Mouse (Mus musculus) small intestine, adult 2 months (tissue): ENCODE results near the gene Smtnl1. TPM values are rescaled to one million over a fixed set of nuclear protein-coding genes. Genes with fewer than 3 reads are reported as not detected.

Experiments
- H3K27ac ChIP-seq: fragments of 200-500 bp; 2 replicates; pipeline ENCODE4 v1.5.1; 2012; ENCODE audit warnings: low read depth, low read length, control low read depth, inconsistent platforms; ENCODE audit not compliant: insufficient read depth
- H3K27me3 ChIP-seq: fragments of 200-500 bp; 2 replicates; pipeline ENCODE4 v1.6.1; 2012; ENCODE audit warnings: mild to moderate bottlenecking, moderate library complexity, low read length, inconsistent platforms; ENCODE audit not compliant: control insufficient read depth, insufficient read depth
- H3K36me3 ChIP-seq: fragments of 200-500 bp; 2 replicates; pipeline ENCODE4 v1.6.1; 2012; ENCODE audit warnings: mild to moderate bottlenecking, low read length, control low read depth, inconsistent platforms; ENCODE audit not compliant: control insufficient read depth, insufficient read depth
- H3K4me1 ChIP-seq: fragments of 200-500 bp; 2 replicates; pipeline ENCODE4 v1.6.1; 2012; ENCODE audit warnings: low read length, inconsistent platforms, mixed read lengths; ENCODE audit not compliant: control insufficient read depth, insufficient read depth, insufficient read length
- H3K4me3 ChIP-seq: fragments of 200-500 bp; 2 replicates; pipeline ENCODE4 v1.5.1; 2012; ENCODE audit warnings: low read depth, mild to moderate bottlenecking, control low read depth, inconsistent platforms, low read length, moderate library complexity
- CTCF ChIP-seq: fragments of 200-500 bp; IDR thresholded peaks from 2 replicates; pipeline ENCODE4 v1.5.1; 2012; ENCODE audit warnings: low read depth, mild to moderate bottlenecking, control low read depth, inconsistent platforms, low read length, moderate library complexity, mixed read lengths; ENCODE audit not compliant: insufficient replicate concordance, insufficient read length; ENCODE audit errors: extremely low read depth
- POLR2A ChIP-seq: fragments of 200-500 bp; IDR thresholded peaks from 2 replicates; pipeline ENCODE4 v1.6.1; 2012; ENCODE audit warnings: low read depth, mild to moderate bottlenecking, control low read depth, inconsistent platforms, low read length, moderate library complexity
- WGBS: fragments of 180-500 bp; shearing (Covaris S2); methylation state at CpG from one replicate; pipeline ENCODE4 v1.1.7; 2018; 5-methylcytosine and 5-hydroxymethylcytosine counted together
- polyA plus RNA-seq: library from polyadenylated mRNA; depleted of rRNA; stranded (reverse); fragments of >200 nt; gene quantifications from 2 replicates; pipeline ENCODE4 v1.2.3, GENCODE M21; 2012

Smtnl1 gene
- polyA plus RNA-seq, 1 experiment, result 0.06 TPM

GRCm38 (mm10) chr2:84859991-84860780 is 37.7 kb upstream of the Smtnl1 start:
- H3K4me3 ChIP-seq, result no peak overlapping the region
- 68% methylated on average over 7 of the region's 7 CpGs for WGBS

DNA sequence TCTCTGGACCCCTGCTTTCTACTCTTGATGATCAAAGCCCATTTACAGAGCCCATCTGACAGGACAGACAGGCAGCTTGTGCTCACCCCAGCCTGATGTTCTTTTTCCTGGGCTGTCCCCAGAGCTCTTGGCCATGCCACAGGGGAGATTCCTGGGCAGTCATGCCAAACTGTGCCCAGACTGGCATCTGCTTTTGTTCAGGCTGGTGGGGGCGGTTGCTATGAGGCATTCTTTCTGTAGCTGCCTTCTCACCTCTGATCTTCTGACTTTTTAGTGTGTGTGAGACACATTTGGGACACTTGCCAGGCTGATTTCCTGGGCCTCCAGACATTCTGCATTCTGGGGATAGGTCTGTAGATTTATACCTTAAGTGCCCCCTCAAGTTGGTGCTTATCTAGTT is 36.1 kb upstream of the Smtnl1 start:
- Histone ChIP-seq H3K27ac (no peak overlapping the region), H3K4me3 (no peak overlapping the region), H3K4me1 (no peaks in the 10 kb centered on the region), H3K27me3 (no peaks in the 10 kb centered on the region), H3K36me3 (no peaks in the 10 kb centered on the region)
- 89% methylated on average over 1 of the region's 1 CpGs for WGBS
- TF ChIP-seq POLR2A, result no peak
- no peak for TF ChIP-seq CTCF

More at GRCm38 (mm10) chr2:84859991-84860780, 37.7 kb upstream of the Smtnl1 start:
- H3K36me3 ChIP-seq, result no peaks in the 10 kb centered on the region
- H3K27ac ChIP-seq, result no peak overlapping the region
- no peaks in the 10 kb centered on the region for H3K4me1 ChIP-seq
- TF ChIP-seq POLR2A (no peak), CTCF (no peak)
- H3K27me3 ChIP-seq, result no peaks in the 10 kb centered on the region

DNA sequence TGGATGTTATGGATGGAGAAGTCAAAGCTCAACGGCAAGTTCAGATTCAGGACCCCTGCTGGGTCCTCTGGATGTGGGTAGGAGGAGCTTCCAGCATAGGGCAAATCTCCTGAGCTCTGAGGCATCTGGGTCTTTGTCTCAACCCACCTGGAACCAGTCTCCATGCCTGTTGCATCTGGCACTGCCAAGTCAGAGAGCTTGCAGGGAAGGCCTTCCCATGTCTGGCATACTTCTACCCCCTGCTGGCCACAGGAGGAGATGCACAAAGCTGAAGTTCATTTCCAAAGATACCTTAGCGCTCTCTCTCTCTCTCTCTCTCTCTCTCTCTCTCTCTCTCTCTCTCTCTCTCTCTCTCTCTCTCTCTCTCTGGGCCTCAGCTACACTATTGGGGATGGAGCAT is 33.3 kb upstream of the Smtnl1 start:
- TF ChIP-seq CTCF, result peak; percentile 70; the same call in 1 of the 2 replicates
- TF ChIP-seq POLR2A, result no peak
- Histone ChIP-seq H3K27ac (no peak overlapping the region), H3K4me1 (no peaks in the 10 kb centered on the region), H3K27me3 (no peaks in the 10 kb centered on the region), H3K4me3 (no peak overlapping the region), H3K36me3 (no peaks in the 10 kb centered on the region)
- 62% methylated on average over 2 of the region's 2 CpGs for WGBS

DNA sequence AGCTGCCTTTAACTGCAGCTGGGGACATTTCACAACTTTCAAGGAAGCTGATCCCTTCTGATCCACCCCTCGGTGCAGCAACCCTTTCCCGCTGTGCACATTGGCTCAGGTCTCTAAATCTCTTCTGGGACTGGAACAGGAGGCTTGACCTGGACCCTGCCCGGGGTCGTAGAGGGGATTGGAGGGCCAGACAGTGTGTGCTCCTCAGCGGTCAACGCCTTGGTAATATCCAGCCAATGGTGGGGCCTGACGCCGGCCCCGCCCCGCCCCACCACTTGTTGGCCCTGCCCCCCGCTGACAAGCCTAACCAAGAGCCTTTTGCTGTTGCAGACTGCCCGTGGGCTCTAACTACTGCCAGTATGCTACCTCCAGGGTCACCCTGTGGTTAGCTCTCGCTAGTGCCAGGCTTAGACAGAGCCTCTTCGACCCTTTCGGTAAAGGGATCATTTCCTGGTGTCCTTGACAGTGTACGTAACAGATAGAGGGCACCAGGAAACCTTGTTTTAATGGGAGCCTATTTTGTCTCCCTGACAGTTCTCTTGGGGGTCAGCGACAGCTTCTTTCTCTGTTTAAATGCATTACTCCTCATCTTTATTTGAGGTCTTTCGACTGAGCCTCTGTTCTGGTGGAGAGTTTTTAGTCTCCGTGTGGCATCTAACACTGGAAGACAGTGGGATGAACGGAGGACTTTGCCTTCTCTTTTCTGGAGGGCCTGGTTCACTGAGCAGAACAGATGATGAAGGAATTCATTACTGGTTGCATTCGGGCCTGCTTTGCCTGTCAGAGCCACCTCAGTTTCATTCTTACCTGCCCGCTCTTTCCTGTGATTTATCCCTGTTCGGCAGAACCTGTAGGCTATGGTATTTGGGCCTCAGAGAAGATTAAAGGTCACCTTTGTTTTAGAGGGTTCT is 28.9 kb upstream of the Smtnl1 start:
- Histone ChIP-seq H3K4me3 (peak overlapping the region; percentile 38), H3K27ac (no peak overlapping the region), H3K36me3 (no peaks in the 10 kb centered on the region), H3K27me3 (no peaks in the 10 kb centered on the region), H3K4me1 (peaks cover 2% of the 10 kb centered on the region; the same call in 1 of the 2 replicates)
- TF ChIP-seq POLR2A (no peak), CTCF (no peak)
- WGBS, result 34% methylated on average over 23 of the region's 23 CpGs

GRCm38 (mm10) chr2:84850407-84851129 is 28.1 kb upstream of the Smtnl1 start:
- H3K27ac ChIP-seq, result peak overlapping the region; percentile 54; the same call in 1 of the 2 replicates
- H3K4me3 ChIP-seq, result peak overlapping the region; percentile 38
- peaks cover 2% of the 10 kb centered on the region; the same call in 1 of the 2 replicates for H3K4me1 ChIP-seq
- WGBS, result 31% methylated on average over 7 of the region's 7 CpGs
- H3K27me3 ChIP-seq, result no peaks in the 10 kb centered on the region
- TF ChIP-seq CTCF (no peak), POLR2A (no peak)
- H3K36me3 ChIP-seq, result no peaks in the 10 kb centered on the region

DNA sequence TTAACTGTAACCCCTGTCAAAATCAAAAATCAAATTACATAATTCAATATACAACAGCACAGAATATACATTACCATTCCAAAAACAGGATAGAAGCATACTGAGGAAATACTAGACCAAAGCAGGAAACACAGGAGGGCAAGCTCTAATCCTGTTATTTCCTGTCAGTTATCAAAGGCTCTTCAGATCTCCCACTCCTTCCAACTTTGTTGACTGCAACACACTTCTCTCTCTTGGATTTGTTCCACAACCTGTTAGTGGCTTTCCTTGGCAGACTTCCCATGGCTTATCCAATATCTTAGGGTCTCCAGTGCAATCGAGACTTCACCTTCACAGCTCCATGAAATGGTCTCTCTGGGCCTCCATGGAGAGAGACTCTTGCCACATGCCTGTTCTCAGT is 22.8 kb upstream of the Smtnl1 start:
- no peak for TF ChIP-seq CTCF
- no peak for TF ChIP-seq POLR2A
- Histone ChIP-seq H3K4me1 (peaks cover 9% of the 10 kb centered on the region; the same call in 1 of the 2 replicates), H3K27me3 (peaks cover 9% of the 10 kb centered on the region), H3K27ac (no peak overlapping the region), H3K4me3 (no peak overlapping the region), H3K36me3 (no peaks in the 10 kb centered on the region)
- 26% methylated on average over 1 of the region's 1 CpGs for WGBS

- Histone ChIP-seq H3K4me3 (no peak overlapping the region), H3K4me1 (peaks cover 11% of the 10 kb centered on the region), H3K27ac (no peak overlapping the region), H3K36me3 (no peaks in the 10 kb centered on the region), H3K27me3 (peaks cover 24% of the 10 kb centered on the region)
- TF ChIP-seq POLR2A (no peak), CTCF (no peak)
- 72% methylated on average over 6 of the region's 6 CpGs for WGBS
These were observed 21.2 kb upstream of the Smtnl1 start for GRCm38 (mm10) chr2:84843654-84844053.
